Mouse (Mus musculus): Measurements from ENCODE around the gene Pik3ap1. TPM values are rescaled to one million over a fixed set of nuclear protein-coding genes. Genes with fewer than 3 reads are reported as not detected.

The Pik3ap1 gene
- polyA plus RNA-seq, 1 experiment from 2014 or later, result 285 TPM

- Histone ChIP-seq H3K79me2 (ENCODE audit: inconsistent target) (peaks cover 71% of the 10 kb centered on the region; the same call in 1 of the 2 replicates), H3K36me3 (ENCODE audit: inconsistent target) (peaks cover 99% of the 10 kb centered on the region), H3K4me3 (ENCODE audit: inconsistent target) (no peak overlapping the region), H3K27ac (no peak overlapping the region)
- 98% methylated on average over 8 of the region's 8 CpGs for whole genome bisulfite sequencing (ENCODE audit: missing documents)
Observed at GRCm38 (mm10) chr19:41299446-41299845, 85.5 kb downstream of the Pik3ap1 start.

- Histone ChIP-seq H3K4me3 (ENCODE audit: inconsistent target) (no peak overlapping the region), H3K36me3 (ENCODE audit: inconsistent target) (peaks cover 98% of the 10 kb centered on the region), H3K79me2 (ENCODE audit: inconsistent target) (peaks cover 63% of the 10 kb centered on the region; the same call in 1 of the 2 replicates), H3K27ac (no peak overlapping the region)
- 91% methylated on average over 4 of the region's 5 CpGs for WGBS (ENCODE audit: missing documents)
Observed at GRCm38 (mm10) chr19:41290952-41291619, 93.8 kb downstream of the Pik3ap1 start.

- 94% methylated on average over 6 of the region's 6 CpGs for WGBS (ENCODE audit: missing documents)
- H3K4me3 ChIP-seq (ENCODE audit: inconsistent target), result no peak overlapping the region
- no peak overlapping the region for H3K27ac ChIP-seq
- peaks cover 74% of the 10 kb centered on the region; the same call in 1 of the 2 replicates for H3K79me2 ChIP-seq (ENCODE audit: inconsistent target)
- H3K36me3 ChIP-seq (ENCODE audit: inconsistent target), result peaks cover 99% of the 10 kb centered on the region
Observed at GRCm38 (mm10) chr19:41288568-41288967, 96.3 kb downstream of the Pik3ap1 start.

- H3K27ac ChIP-seq, result no peak overlapping the region
- peaks cover 99% of the 10 kb centered on the region for H3K36me3 ChIP-seq (ENCODE audit: inconsistent target)
- no peak overlapping the region for H3K4me3 ChIP-seq (ENCODE audit: inconsistent target)
- 100% methylated on average over 3 of the region's 7 CpGs for WGBS (ENCODE audit: missing documents)
- H3K79me2 ChIP-seq (ENCODE audit: inconsistent target), result peaks cover 81% of the 10 kb centered on the region; the same call in 1 of the 2 replicates
Observed at GRCm38 (mm10) chr19:41287224-41287623, 97.7 kb downstream of the Pik3ap1 start.

- H3K27ac ChIP-seq, result no peak overlapping the region
- H3K79me2 ChIP-seq (ENCODE audit: inconsistent target), result peaks cover 77% of the 10 kb centered on the region; the same call in 1 of the 2 replicates
- WGBS (ENCODE audit: missing documents), result 90% methylated on average over 6 of the region's 6 CpGs
- H3K4me3 ChIP-seq (ENCODE audit: inconsistent target), result no peak overlapping the region
- H3K36me3 ChIP-seq (ENCODE audit: inconsistent target), result peaks cover 99% of the 10 kb centered on the region
Observed at GRCm38 (mm10) chr19:41284515-41284914, 100.4 kb downstream of the Pik3ap1 start.

- Histone ChIP-seq H3K4me3 (ENCODE audit: inconsistent target) (no peak overlapping the region), H3K27ac (no peak overlapping the region), H3K36me3 (ENCODE audit: inconsistent target) (peaks cover 100% of the 10 kb centered on the region), H3K79me2 (ENCODE audit: inconsistent target) (peaks cover 65% of the 10 kb centered on the region; the same call in 1 of the 2 replicates)
- WGBS (ENCODE audit: missing documents), result 27% methylated on average over 5 of the region's 5 CpGs
Observed at GRCm38 (mm10) chr19:41282718-41283117, 102.2 kb downstream of the Pik3ap1 start.

GRCm38 (mm10) chr19:41282216-41282615 is 102.7 kb downstream of the Pik3ap1 start:
- H3K27ac ChIP-seq, result no peak overlapping the region
- peaks cover 100% of the 10 kb centered on the region for H3K36me3 ChIP-seq (ENCODE audit: inconsistent target)
- WGBS (ENCODE audit: missing documents), result 89% methylated on average over 4 of the region's 4 CpGs
- H3K79me2 ChIP-seq (ENCODE audit: inconsistent target), result peaks cover 60% of the 10 kb centered on the region; the same call in 1 of the 2 replicates
- no peak overlapping the region for H3K4me3 ChIP-seq (ENCODE audit: inconsistent target)

- Histone ChIP-seq H3K27ac (no peak overlapping the region), H3K4me3 (ENCODE audit: inconsistent target) (no peak overlapping the region), H3K79me2 (ENCODE audit: inconsistent target) (peaks cover 42% of the 10 kb centered on the region; the same call in 1 of the 2 replicates), H3K36me3 (ENCODE audit: inconsistent target) (peaks cover 100% of the 10 kb centered on the region)
- 82% methylated on average over 8 of the region's 8 CpGs for WGBS (ENCODE audit: missing documents)
Observed at GRCm38 (mm10) chr19:41279724-41280244, 105.1 kb downstream of the Pik3ap1 start.

- Histone ChIP-seq H3K36me3 (ENCODE audit: inconsistent target) (peaks cover 100% of the 10 kb centered on the region), H3K27ac (no peak overlapping the region), H3K79me2 (ENCODE audit: inconsistent target) (peaks cover 32% of the 10 kb centered on the region; the same call in 1 of the 2 replicates), H3K4me3 (ENCODE audit: inconsistent target) (no peak overlapping the region)
- 83% methylated on average over 7 of the region's 7 CpGs for WGBS (ENCODE audit: missing documents)
Observed at GRCm38 (mm10) chr19:41278606-41279005, 106.3 kb downstream of the Pik3ap1 start.

- Histone ChIP-seq H3K4me3 (ENCODE audit: inconsistent target) (no peak overlapping the region), H3K36me3 (ENCODE audit: inconsistent target) (peaks cover 89% of the 10 kb centered on the region), H3K27ac (no peak overlapping the region), H3K79me2 (ENCODE audit: inconsistent target) (peaks cover 13% of the 10 kb centered on the region; the same call in 1 of the 2 replicates)
- 97% methylated on average over 3 of the region's 3 CpGs for WGBS (ENCODE audit: missing documents)
Observed at GRCm38 (mm10) chr19:41275588-41275987, 109.3 kb downstream of the Pik3ap1 start.

- Histone ChIP-seq H3K4me3 (ENCODE audit: inconsistent target) (no peak overlapping the region), H3K27ac (no peak overlapping the region), H3K79me2 (ENCODE audit: inconsistent target) (no peaks in the 10 kb centered on the region), H3K36me3 (ENCODE audit: inconsistent target) (peaks cover 43% of the 10 kb centered on the region)
- 94% methylated on average over 7 of the region's 7 CpGs for WGBS (ENCODE audit: missing documents)
Observed at GRCm38 (mm10) chr19:41270906-41271305, 114.0 kb downstream of the Pik3ap1 start.

GRCm38 (mm10) chr19:41270151-41270727 is 114.7 kb downstream of the Pik3ap1 start:
- no peaks in the 10 kb centered on the region for H3K79me2 ChIP-seq (ENCODE audit: inconsistent target)
- no peak overlapping the region for H3K27ac ChIP-seq
- H3K4me3 ChIP-seq (ENCODE audit: inconsistent target), result no peak overlapping the region
- WGBS (ENCODE audit: missing documents), result 84% methylated on average over 9 of the region's 9 CpGs
- H3K36me3 ChIP-seq (ENCODE audit: inconsistent target), result peaks cover 36% of the 10 kb centered on the region

GRCm38 (mm10) chr19:41266251-41266901 is 118.5 kb downstream of the Pik3ap1 start:
- Histone ChIP-seq H3K27ac (no peak overlapping the region), H3K4me3 (ENCODE audit: inconsistent target) (no peak overlapping the region), H3K36me3 (ENCODE audit: inconsistent target) (no peaks in the 10 kb centered on the region), H3K79me2 (ENCODE audit: inconsistent target) (peaks cover 18% of the 10 kb centered on the region)
- WGBS (ENCODE audit: missing documents), result 69% methylated on average over 5 of the region's 8 CpGs

- Histone ChIP-seq H3K27ac (peak overlapping the region; percentile 53), H3K36me3 (ENCODE audit: inconsistent target) (no peaks in the 10 kb centered on the region), H3K4me3 (ENCODE audit: inconsistent target) (peak overlapping the region; percentile 35), H3K79me2 (ENCODE audit: inconsistent target) (peaks cover 38% of the 10 kb centered on the region)
- WGBS (ENCODE audit: missing documents), result 15% methylated on average over 13 of the region's 13 CpGs
Observed at GRCm38 (mm10) chr19:41264331-41264799, 120.5 kb downstream of the Pik3ap1 start.
